Mouse (Mus musculus) heart, postnatal 0 days (tissue): Measurements from ENCODE around the gene Pdgfc. TPM values are rescaled to one million over a fixed set of nuclear protein-coding genes. Genes with fewer than 3 reads are reported as not detected.

Source experiments
- ATAC-seq: fragments of 200-750 bp; cut with Nextera tagmentation; 2 replicates; pipeline ENCODE4 v1.8.0; 2017; ENCODE audit warnings: low read depth, moderate number of reproducible peaks, moderate library complexity; ENCODE audit not compliant: insufficient read depth
- DNase-seq: peaks from one replicate; pipeline ENCODE4 v3.0.0-alpha.2; 2016; ENCODE audit warnings: low spot score
- H3K27ac ChIP-seq: fragments of 300-500 bp; sonication (generic); 2 replicates; pipeline ENCODE4 v1.5.1; 2014; ENCODE audit warnings: low read depth, mild to moderate bottlenecking
- H3K27me3 ChIP-seq: fragments of 300-500 bp; sonication (generic); 2 replicates; pipeline ENCODE4 v1.6.1; 2014; ENCODE audit warnings: low read length, mixed read lengths; ENCODE audit not compliant: control insufficient read depth, insufficient read depth
- H3K36me3 ChIP-seq: fragments of 300-500 bp; sonication (generic); replicated peaks from 2 replicates; pipeline ENCODE4 v1.6.1; 2014; ENCODE audit warnings: low read length, mixed read lengths; ENCODE audit not compliant: control insufficient read depth, insufficient read depth
- H3K4me1 ChIP-seq: fragments of 300-500 bp; sonication (generic); 2 replicates; pipeline ENCODE4 v1.6.1; 2014; ENCODE audit warnings: antibody characterized with exemption; ENCODE audit not compliant: control insufficient read depth, insufficient read depth
- H3K4me2 ChIP-seq: fragments of 300-500 bp; sonication (generic); 2 replicates; pipeline ENCODE4 v1.6.1; 2014; ENCODE audit warnings: low read depth, mild to moderate bottlenecking, low read length, moderate library complexity
- H3K4me3 ChIP-seq: fragments of 300-500 bp; sonication (generic); 2 replicates; pipeline ENCODE4 v1.5.1; 2014; ENCODE audit warnings: low read depth, low read length
- H3K9ac ChIP-seq: fragments of 300-500 bp; sonication (generic); replicated peaks from 2 replicates; pipeline ENCODE4 v1.6.1; 2014; ENCODE audit warnings: low read depth, low read length, mixed read lengths
- H3K9me3 ChIP-seq: fragments of 300-500 bp; sonication (generic); replicated peaks from 2 replicates; pipeline ENCODE4 v1.6.1; 2016; ENCODE audit warnings: low read length; ENCODE audit not compliant: control insufficient read depth
- CTCF ChIP-seq: IDR thresholded peaks from 2 replicates; pipeline ENCODE4 v1.5.1; 2016; ENCODE audit warnings: antibody characterized with exemption, control low read depth, low read depth
- EP300 ChIP-seq: IDR thresholded peaks from 2 replicates; pipeline ENCODE4 v1.6.1; 2016; ENCODE audit warnings: antibody characterized with exemption, low read depth
- WGBS: fragments of 180-500 bp; shearing (Covaris S2); extraction: QIAGEN DNeasy Blood & Tissue Kit; methylation state at CpG from one replicate; pipeline ENCODE4 v1.1.7; 2014; 5-methylcytosine and 5-hydroxymethylcytosine counted together
- polyA plus RNA-seq: library from polyadenylated mRNA; unstranded; fragments of >200 nt; fragmentation: Nextera tagmentation; extraction: Ambion mirVana; gene quantifications from 2 replicates; pipeline ENCODE4 v1.2.1, GENCODE M21; 2015
- total RNA-seq: library from RNA; depleted of rRNA; stranded (reverse); fragments of >200 nt; gene quantifications from 2 replicates; pipeline ENCODE4 v1.2.3, GENCODE M21; 2014; ENCODE audit warnings: low replicate concordance

Gene Pdgfc
- total and polyA plus RNA-seq, 2 experiments from 2014 or later = 1.7 to 4.1 TPM

DNA sequence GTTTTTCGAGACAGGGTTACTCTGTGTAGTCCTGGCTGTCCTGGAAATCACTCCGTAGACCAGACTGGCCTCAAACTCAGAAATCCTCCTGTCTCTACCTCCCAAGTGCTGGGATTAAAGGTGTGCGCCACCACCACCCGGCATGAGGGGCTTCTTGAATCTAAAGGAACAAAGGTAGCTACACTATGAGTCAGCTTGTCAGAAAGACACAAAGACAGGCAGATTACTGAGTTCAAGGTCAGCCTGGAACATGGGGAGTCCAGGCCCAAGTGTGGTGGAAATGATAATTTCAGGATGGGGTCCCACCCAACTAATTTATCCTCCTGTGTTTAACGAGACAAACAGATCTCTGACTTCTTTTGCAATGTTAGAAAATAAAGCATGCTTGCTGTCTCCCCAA is 13.9 kb upstream of the Pdgfc start:
- no peak for TF ChIP-seq CTCF
- no peak for TF ChIP-seq EP300
- no peak overlapping the region for H3K9ac ChIP-seq
- H3K4me2 ChIP-seq = no peak overlapping the region
- H3K9me3 ChIP-seq = no peaks in the 10 kb centered on the region
- no peaks in the 10 kb centered on the region for H3K27me3 ChIP-seq
- H3K4me3 ChIP-seq = no peak overlapping the region
- H3K4me1 ChIP-seq = peaks cover 4% of the 10 kb centered on the region; the same call in 1 of the 2 replicates
- no peak for ATAC-seq
- H3K27ac ChIP-seq = no peak overlapping the region
- DNase-seq = no peak
- 78% methylated on average over 5 of the region's 5 CpGs for WGBS
- no peaks in the 10 kb centered on the region for H3K36me3 ChIP-seq

- TF ChIP-seq EP300 (no peak), CTCF (no peak)
- Histone ChIP-seq H3K9ac (no peak overlapping the region), H3K36me3 (no peaks in the 10 kb centered on the region), H3K4me2 (no peak overlapping the region), H3K27me3 (no peaks in the 10 kb centered on the region), H3K9me3 (no peaks in the 10 kb centered on the region), H3K4me3 (no peak overlapping the region), H3K27ac (no peak overlapping the region), H3K4me1 (no peaks in the 10 kb centered on the region)
- DNase-seq = no peak
- whole genome bisulfite sequencing = 72% methylated on average over 1 of the region's 1 CpGs
- no peak for ATAC-seq
These were observed 13.4 kb upstream of the Pdgfc start for GRCm38 (mm10) chr3:81022845-81023244.

DNA sequence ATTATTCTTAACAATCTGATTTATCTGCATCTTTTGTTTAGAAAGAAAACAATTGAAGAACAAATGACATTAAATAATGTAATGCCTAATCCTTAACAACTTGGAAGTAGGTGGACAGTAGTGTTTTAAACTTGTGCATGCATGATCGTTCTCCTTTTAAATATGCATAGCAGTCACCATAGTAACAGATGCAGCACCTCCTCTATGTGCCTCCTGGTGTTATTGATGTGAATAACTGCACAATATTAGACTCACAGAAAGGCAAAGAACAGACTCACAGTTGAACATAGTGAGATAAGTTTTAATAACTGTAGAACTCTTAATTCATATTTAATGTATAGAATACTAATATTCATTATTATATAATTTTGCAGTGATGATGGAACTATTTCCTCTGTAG is 12.6 kb upstream of the Pdgfc start:
- Histone ChIP-seq H3K27me3 (no peaks in the 10 kb centered on the region), H3K27ac (no peak overlapping the region), H3K36me3 (no peaks in the 10 kb centered on the region), H3K4me3 (no peak overlapping the region), H3K9ac (no peak overlapping the region), H3K4me1 (no peaks in the 10 kb centered on the region), H3K9me3 (no peaks in the 10 kb centered on the region), H3K4me2 (no peak overlapping the region)
- TF ChIP-seq EP300 (no peak), CTCF (no peak)
- WGBS = 80% methylated on average over 1 of the region's 1 CpGs
- ATAC-seq (no peak), DNase-seq (no peak)

- H3K4me3 ChIP-seq = no peak overlapping the region
These were observed 10.5 kb upstream of the Pdgfc start for GRCm38 (mm10) chr3:81025568-81026213.

DNA sequence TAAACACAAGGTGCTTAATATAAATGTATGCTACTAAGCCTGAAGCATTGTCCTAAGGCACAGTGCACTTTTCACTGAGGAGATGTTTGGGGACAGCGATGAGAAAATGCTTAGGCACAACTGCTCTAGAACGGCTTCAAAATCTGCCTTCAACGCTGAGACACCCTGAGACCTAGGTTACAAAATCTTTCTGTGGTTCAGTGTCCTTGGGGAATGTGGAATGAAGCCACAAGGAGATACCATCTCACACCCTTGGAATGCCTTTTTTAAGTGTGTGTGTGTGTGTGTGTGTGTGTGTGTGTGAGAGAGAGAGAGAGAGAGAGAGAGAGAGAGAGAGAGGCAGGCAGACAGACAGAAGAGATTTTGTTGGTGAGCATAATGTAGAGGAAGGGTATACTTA is 7.9 kb upstream of the Pdgfc start:
- Histone ChIP-seq H3K4me2 (no peak overlapping the region), H3K4me3 (no peak overlapping the region), H3K36me3 (no peaks in the 10 kb centered on the region), H3K4me1 (no peaks in the 10 kb centered on the region), H3K27me3 (no peaks in the 10 kb centered on the region), H3K9ac (no peak overlapping the region), H3K9me3 (no peaks in the 10 kb centered on the region), H3K27ac (no peak overlapping the region)
- WGBS = 73% methylated on average over 3 of the region's 3 CpGs
- TF ChIP-seq EP300 (no peak), CTCF (no peak)
- DNase-seq (no peak), ATAC-seq (no peak)

More at GRCm38 (mm10) chr3:81025568-81026213, 10.5 kb upstream of the Pdgfc start:
- Histone ChIP-seq H3K27ac (no peak overlapping the region), H3K4me1 (no peaks in the 10 kb centered on the region), H3K9me3 (no peaks in the 10 kb centered on the region), H3K27me3 (no peaks in the 10 kb centered on the region), H3K36me3 (no peaks in the 10 kb centered on the region), H3K9ac (no peak overlapping the region), H3K4me2 (no peak overlapping the region)
- no peak for ATAC-seq
- WGBS = 54% methylated on average over 9 of the region's 9 CpGs
- TF ChIP-seq EP300 = no peak
- no peak for TF ChIP-seq CTCF
- no peak for DNase-seq

GRCm38 (mm10) chr3:81029321-81029720 is 6.9 kb upstream of the Pdgfc start:
- whole genome bisulfite sequencing = 53% methylated on average over 4 of the region's 4 CpGs
- Histone ChIP-seq H3K4me3 (no peak overlapping the region), H3K27ac (no peak overlapping the region), H3K4me2 (no peak overlapping the region), H3K4me1 (no peaks in the 10 kb centered on the region), H3K36me3 (no peaks in the 10 kb centered on the region), H3K27me3 (no peaks in the 10 kb centered on the region), H3K9me3 (no peaks in the 10 kb centered on the region), H3K9ac (no peak overlapping the region)
- ATAC-seq (no peak), DNase-seq (no peak)
- no peak for TF ChIP-seq EP300
- no peak for TF ChIP-seq CTCF
